Mouse (Mus musculus): ENCODE measurements around the gene Kcnj4. TPM values are rescaled to one million over a fixed set of nuclear protein-coding genes. Genes with fewer than 3 reads are reported as not detected.

Kcnj4 gene
- polyA plus RNA-seq, 1 experiment from 2014 or later: not detected

Small RNA genes within 50 kb of the gene (microRNA-seq; reads per million reads assigned to microRNA genes)
- not detected for gene Gm44302

Other genes starting within 250 kb of the Kcnj4 start
- gene Baiap2l2, start 219.7 kb downstream of the Kcnj4 start, polyA plus RNA-seq (2015; fragmentation: Nextera tagmentation; extraction: Ambion mirVana): 1.7 and 2.8 TPM in 2 replicates
- 34.5 and 35.5 TPM in 2 replicates for gene Pla2g6, start 176.9 kb downstream of the Kcnj4 start, polyA plus RNA-seq (2015; fragmentation: Nextera tagmentation; extraction: Ambion mirVana)
- gene Maff, start 158.6 kb downstream of the Kcnj4 start, polyA plus RNA-seq (2015; fragmentation: Nextera tagmentation; extraction: Ambion mirVana): 0.83 and 0.84 TPM in 2 replicates
- 37.7 and 39.2 TPM in 2 replicates for gene Tmem184b, start 101.7 kb downstream of the Kcnj4 start, polyA plus RNA-seq (2015; fragmentation: Nextera tagmentation; extraction: Ambion mirVana)
- 231 and 245 TPM in 2 replicates for gene Csnk1e, start 49.7 kb downstream of the Kcnj4 start, polyA plus RNA-seq (2015; fragmentation: Nextera tagmentation; extraction: Ambion mirVana)
- 12.5 TPM in 2 replicates for gene Kdelr3, start 11.2 kb upstream of the Kcnj4 start, polyA plus RNA-seq (2015; fragmentation: Nextera tagmentation; extraction: Ambion mirVana)
- gene Ddx17, start 41.5 kb upstream of the Kcnj4 start, polyA plus RNA-seq (2015; fragmentation: Nextera tagmentation; extraction: Ambion mirVana): 59.2 and 61.0 TPM in 2 replicates
- 0.82 and 1.00 TPM in 2 replicates for gene Dmc1, start 99.9 kb upstream of the Kcnj4 start, polyA plus RNA-seq (2015; fragmentation: Nextera tagmentation; extraction: Ambion mirVana)
- 5.4 and 5.6 TPM in 2 replicates for gene Fam227a, start 153.7 kb upstream of the Kcnj4 start, polyA plus RNA-seq (2015; fragmentation: Nextera tagmentation; extraction: Ambion mirVana)
- 84.2 and 85.8 TPM in 2 replicates for gene Cby1, start 154.0 kb upstream of the Kcnj4 start, polyA plus RNA-seq (2015; fragmentation: Nextera tagmentation; extraction: Ambion mirVana)
- gene Tomm22, start 165.6 kb upstream of the Kcnj4 start, polyA plus RNA-seq (2015; fragmentation: Nextera tagmentation; extraction: Ambion mirVana): 246 and 253 TPM in 2 replicates
- 19.1 and 20.2 TPM in 2 replicates for gene Josd1, start 182.7 kb upstream of the Kcnj4 start, polyA plus RNA-seq (2015; fragmentation: Nextera tagmentation; extraction: Ambion mirVana)
- 44.8 and 45.2 TPM in 2 replicates for gene Gtpbp1, start 185.6 kb upstream of the Kcnj4 start, polyA plus RNA-seq (2015; fragmentation: Nextera tagmentation; extraction: Ambion mirVana)
- 9.8 and 10.2 TPM in 2 replicates for gene Sun2, start 237.3 kb upstream of the Kcnj4 start, polyA plus RNA-seq (2015; fragmentation: Nextera tagmentation; extraction: Ambion mirVana)

Measured in hindbrain, embryonic 13.5 days (tissue).